Mouse (Mus musculus): ENCODE measurements around the gene Pradc1.
"Not testable (repeated sequence)": the region's sequence is repeated elsewhere in the genome, so short reads cannot be mapped to it uniquely, and the experiment has no call there.

Pradc1 gene

GRCm38 (mm10) chr6:85450697-85451663, 790 bp downstream of the Pradc1 start, which contains the start of gene Cct7:
Gene Cct7 (plus strand): TSS chr6:85451514.
- peak; percentile 96 for DNase-seq (ENCODE audit: low spot score)

DNA sequence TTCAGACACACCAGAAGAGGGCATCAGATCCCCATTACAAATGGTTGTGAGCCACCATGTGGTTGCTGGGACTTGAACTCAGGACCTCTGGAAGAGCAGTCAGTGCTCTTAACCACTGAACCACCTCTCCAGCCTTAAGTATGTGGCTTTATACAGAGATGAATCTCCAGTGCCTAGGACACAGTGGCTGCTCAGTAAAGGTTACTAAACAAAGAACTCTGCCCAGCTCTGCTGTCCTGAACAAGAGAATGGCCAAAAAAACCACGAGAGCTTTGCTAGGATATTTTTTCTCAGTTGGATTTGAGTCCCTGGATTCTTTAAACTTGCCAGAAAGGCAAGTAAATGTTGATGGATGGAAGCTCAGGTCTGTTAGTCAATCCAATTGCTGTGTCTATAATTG, 1.6 kb downstream of the Pradc1 start:
- DNase-seq (ENCODE audit: low spot score): not testable (repeated sequence)

DNA sequence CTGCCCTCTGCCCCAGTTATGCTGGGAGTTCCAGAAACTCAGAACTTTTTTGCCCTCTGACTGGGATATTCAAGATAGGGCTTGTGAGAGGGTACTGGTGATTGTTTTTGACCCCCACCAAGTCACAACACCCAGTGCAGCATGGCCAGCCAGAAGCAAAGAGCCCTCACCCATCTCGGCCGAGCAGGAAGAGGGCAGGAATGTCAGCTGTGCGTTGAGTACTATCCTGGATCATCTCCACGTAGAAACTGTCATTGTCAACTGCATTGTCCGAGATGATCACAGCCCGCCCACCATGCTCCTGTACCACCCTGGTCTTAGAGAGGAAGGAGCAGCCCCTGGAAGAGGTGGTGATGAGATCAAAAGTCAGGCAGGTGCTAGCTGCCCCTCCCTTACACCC, 4.4 kb downstream of the Pradc1 start:
- DNase-seq (ENCODE audit: low spot score): no peak

- no peak for DNase-seq (ENCODE audit: low spot score)
These were observed 6.5 kb downstream of the Pradc1 start for GRCm38 (mm10) chr6:85445286-85445685.

GRCm38 (mm10) chr6:85444266-85444965, 7.4 kb downstream of the Pradc1 start:
- no peak for DNase-seq (ENCODE audit: low spot score)

DNA sequence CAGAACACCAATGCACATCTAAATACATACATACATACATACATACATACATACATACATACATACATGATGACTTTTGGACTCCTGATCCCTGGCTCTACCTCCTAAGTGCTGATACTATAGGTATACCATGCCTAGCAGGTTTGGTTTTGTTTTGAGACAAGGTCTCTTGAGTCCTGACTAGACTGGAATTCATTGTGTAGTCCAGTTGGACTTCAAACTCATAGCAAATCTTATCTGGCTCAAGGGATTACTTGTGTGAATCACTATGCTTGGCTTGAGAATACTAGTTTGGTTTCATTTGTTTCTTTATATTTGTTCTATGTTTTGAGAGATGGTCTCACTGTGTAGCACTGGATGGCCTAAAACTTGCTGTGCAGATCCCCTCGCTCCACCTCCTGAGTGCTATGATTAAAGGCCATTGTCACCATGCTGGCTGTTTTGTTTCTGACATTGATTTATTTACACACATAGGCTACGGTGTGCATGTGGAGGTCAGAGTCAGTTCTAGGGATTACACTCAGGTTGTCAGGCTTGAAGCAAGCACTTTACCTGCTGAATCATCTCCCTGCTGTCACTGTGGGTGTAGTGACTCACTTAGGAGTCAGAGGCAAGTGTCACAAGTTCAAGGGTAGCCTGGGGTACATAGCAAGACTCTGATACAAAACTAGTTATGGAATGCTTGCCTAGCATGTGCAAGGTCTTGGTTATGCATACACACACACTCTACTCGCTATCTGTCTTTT, 8.1 kb downstream of the Pradc1 start:
- DNase-seq (ENCODE audit: low spot score): no peak

DNA sequence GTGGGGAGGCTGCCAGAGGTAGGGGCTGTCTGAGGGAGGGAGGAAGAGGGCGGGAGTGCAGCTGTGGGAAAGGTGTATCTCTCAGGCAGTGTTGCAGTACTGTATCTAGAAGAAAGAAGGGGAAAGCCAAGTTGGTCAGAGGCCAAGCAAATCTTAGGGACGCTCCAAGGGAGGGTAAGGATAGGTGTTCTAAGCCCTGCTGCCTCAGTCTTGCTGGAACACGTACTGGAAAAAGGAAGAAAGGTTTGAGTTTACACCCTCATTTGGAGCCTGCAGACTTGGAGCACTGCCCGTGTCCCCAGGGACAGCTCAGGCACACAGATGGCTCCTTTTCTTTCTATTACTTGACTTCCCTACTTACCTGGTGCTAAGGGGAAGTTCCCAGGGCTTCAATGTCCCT, 10.6 kb downstream of the Pradc1 start:
- no peak for DNase-seq (ENCODE audit: low spot score)

DNA sequence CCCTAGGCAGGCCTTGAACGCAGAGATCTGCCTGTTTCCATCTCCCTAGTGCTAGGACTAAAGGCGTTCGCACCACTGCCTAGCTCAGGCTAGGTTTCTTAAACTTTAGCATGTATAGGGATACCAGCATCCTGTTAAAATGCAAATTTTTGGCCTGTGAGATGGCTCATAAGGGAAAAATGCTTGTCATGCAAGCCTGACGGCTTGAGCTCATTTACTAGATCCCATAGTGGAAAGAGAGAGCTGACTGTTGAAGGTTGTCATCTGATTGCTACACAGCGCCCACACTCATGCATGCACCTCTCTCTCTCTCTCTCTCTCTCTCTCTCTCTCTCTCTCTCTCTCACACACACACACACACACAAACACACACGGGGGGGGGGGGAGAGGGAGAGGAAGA, 15.1 kb downstream of the Pradc1 start:
- DNase-seq (ENCODE audit: low spot score): no peak

DNA sequence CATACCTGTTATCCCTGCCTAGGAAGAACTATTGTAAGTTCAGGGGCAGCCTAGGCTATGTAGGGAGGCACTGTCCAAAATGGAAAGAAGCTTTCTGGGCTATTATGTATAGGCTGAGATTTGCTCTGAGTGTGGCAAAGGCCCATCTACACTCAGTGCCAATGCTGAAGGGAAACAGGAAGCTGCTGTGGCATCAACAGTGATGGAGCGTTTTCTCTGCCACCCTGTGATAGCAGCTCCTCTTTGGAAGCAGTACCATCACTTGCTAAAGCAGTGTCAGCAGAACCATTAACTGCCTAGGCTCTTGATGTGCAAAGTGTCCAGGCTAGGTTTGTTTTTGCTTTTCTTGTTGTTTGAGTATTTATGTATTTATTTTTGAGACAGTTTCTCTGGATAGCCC, 15.6 kb downstream of the Pradc1 start:
- no peak for DNase-seq (ENCODE audit: low spot score)

GRCm38 (mm10) chr6:85433865-85434264, 17.9 kb downstream of the Pradc1 start:
- no peak for DNase-seq (ENCODE audit: low spot score)

GRCm38 (mm10) chr6:85431842-85432431, 19.8 kb downstream of the Pradc1 start, which contains the start of gene Smyd5:
Gene Smyd5 (plus strand): TSS chr6:85431989.
- peak; percentile 89 for DNase-seq (ENCODE audit: low spot score)

DNA sequence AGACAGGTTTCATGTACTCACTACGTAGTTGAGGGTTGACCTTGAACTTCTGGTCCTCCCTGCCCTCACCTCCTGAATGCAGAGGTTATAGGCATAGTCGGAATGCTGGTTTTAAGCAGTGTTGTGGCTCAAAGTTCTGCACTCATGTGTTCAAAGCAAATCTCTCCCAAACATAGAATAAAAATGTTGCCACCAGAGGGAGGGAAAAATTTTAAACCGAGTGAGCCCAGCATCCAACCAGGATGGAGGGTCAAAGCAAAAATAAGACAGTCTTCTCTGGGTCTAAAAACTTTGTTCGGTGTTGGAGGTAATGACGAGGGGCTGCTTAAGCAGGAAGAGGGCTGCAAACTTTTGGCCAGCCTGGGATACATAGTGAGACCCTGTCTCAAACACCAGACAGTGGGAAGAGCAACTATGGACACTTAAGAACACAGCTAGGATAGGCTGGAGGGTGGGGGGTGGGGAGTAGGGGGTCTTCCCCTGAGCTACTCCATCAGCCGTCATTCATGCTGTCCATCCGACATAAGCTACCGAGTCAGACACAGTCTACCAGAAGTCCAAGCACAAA, 20.4 kb downstream of the Pradc1 start:
- DNase-seq (ENCODE audit: low spot score): no peak

DNA sequence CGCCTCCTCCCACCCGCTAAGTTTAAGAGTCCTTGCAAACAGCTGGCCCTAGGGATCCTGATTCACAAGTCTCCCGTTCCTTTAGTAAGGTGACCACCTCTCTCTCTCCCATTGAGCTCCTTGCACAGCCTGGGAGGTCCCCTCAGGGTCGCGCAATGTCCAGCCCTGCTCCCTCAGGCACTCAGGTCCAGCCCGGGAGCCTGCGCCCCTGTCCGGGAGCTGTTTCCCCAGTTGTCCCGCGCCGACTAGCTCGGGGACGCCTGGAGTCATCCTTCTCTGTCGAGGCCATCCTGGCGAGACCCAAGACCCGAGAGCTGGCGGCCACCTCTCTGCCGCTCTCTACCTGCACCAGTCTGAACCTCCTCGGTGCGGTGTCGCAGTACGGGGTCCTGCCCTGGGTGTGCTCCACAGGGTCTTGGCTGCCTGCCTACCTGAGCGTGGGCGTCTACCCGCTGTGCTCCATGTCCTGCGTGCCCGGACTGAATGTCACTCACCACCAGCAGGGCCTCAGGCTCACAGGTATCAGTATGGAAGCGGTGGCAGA, 27.9 kb downstream of the Pradc1 start, which contains the start of gene Noto:
Gene Noto (plus strand): TSS at position 51 of the 544 bp plus-strand sequence.
- no peak for DNase-seq (ENCODE audit: low spot score)

DNA sequence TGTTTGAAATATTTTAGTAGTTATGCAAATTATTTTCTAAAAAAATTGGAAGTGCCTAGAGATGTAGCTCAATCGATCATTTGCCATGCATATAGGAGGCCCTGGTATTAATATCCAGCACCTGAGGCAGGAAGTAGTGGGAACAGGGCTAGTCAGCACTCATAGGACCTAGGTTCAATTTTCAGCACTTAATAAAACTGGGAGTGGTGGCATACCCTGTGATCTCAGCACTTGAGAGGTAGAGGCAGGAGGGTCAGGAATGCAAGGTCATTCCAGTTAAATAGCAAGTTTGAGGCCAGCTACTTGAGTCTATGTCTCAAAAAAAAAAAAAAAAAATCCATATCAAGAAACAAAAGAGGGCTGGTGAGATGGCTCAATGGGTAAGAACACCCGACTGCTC, 32.6 kb downstream of the Pradc1 start:
- no peak for DNase-seq (ENCODE audit: low spot score)

DNA sequence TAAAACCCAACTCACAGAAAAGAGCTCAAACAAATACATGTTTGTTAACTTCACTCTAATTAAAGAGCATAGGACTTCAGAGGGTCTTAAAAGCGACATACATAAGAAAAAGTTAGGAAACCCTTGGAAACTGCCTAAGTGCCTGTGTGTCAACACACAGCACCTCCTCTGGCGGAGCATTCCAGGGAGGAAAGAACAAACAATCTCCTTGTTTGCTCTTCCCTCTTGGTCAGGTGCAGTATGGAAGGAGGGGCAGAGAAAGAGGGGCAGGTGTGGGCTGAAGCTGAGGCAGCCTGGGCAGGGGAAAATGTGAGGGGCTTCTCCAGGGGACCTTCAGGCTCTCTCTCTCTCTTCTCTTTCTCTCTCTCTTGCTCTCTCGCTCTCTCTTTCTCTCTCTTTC, 35.9 kb downstream of the Pradc1 start:
- no peak for DNase-seq (ENCODE audit: low spot score)

GRCm38 (mm10) chr6:85410771-85411273, 40.9 kb downstream of the Pradc1 start:
- peak; percentile 23 for DNase-seq (ENCODE audit: low spot score)

GRCm38 (mm10) chr6:85409003-85409402, 42.8 kb downstream of the Pradc1 start:
- no peak for DNase-seq (ENCODE audit: low spot score)

DNA sequence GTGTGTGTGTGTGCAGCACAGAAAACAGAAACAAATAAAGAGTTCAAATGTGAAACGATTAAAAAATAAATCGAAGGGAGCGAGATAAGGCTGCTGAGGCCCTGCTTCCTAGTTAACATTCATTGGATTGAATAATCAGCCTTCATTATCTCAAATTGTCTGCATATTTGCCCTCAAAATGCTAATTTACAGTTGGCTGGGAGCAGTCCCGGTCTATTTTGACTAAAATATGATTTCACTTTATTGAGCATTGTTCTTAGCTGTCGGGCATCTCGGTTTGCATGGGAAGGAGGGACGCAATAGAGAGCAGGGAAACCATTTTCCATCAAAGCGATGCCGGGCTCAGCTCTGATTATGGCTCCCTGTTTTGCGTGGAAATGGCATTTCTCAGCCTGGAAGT, 48.7 kb downstream of the Pradc1 start:
- DNase-seq (ENCODE audit: low spot score): no peak

GRCm38 (mm10) chr6:85402613-85403012, 49.2 kb downstream of the Pradc1 start:
- no peak for DNase-seq (ENCODE audit: low spot score)

- DNase-seq (ENCODE audit: low spot score): no peak
These were observed 52.1 kb downstream of the Pradc1 start for GRCm38 (mm10) chr6:85399715-85400114.

- DNase-seq (ENCODE audit: low spot score): peak; percentile 32
These were observed 54.6 kb downstream of the Pradc1 start for GRCm38 (mm10) chr6:85397165-85397564.
